Mouse (Mus musculus): ENCODE measurements around the gene Mis12.

Mis12 gene

GRCm38 (mm10) chr11:71019201-71020068, at the start of gene Mis12, which contains the start of gene Derl2:
Gene Mis12, plus strand, starts transcription at chr11:71019611.
Gene Derl2, minus strand, starts transcription at chr11:71019841.
- in situ Hi-C loops (cut with MboI, MseI), result loop anchor here (5.0 to 25.0 kb wide), 3 partner anchors 887 to 1418 kb away; partner anchors contain the start of genes Aipl1, Ggt6, Mgl2 and Mybbp1a

- in situ Hi-C loops (cut with MboI, MseI), result no loop called here
These were observed 49.4 kb upstream of the Mis12 start, which contains the start of the genes Nup88 and Rpain for GRCm38 (mm10) chr11:70969821-70970559. Gene Nup88, minus strand, starts transcription at chr11:70969973. Gene Rpain, plus strand, starts transcription at chr11:70970213.

GRCm38 (mm10) chr11:70970560-70971540, 48.6 kb upstream of the Mis12 start:
- in situ Hi-C loops (cut with MboI, MseI), result no loop called here

DNA sequence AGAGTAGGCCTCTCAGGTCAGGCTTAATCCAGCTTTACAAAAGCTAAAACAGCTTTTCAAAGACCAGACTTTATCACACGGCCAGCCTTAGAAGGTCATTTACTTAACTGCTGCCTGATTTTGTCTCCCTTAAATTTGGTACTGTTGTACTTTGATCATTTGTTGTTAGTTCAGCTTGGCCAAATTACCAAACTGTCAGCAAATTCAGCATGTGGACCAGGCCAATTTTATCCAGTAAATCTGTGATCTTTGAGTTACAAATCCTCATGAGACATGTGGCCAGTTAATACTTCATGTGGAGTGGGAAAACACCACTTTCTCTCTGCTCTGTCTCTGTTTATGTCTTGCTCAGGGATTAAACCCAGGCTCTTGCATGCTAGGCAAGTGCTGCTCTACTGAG, 46.8 kb upstream of the Mis12 start:
- in situ Hi-C loops (cut with MboI, MseI), result no loop called here

DNA sequence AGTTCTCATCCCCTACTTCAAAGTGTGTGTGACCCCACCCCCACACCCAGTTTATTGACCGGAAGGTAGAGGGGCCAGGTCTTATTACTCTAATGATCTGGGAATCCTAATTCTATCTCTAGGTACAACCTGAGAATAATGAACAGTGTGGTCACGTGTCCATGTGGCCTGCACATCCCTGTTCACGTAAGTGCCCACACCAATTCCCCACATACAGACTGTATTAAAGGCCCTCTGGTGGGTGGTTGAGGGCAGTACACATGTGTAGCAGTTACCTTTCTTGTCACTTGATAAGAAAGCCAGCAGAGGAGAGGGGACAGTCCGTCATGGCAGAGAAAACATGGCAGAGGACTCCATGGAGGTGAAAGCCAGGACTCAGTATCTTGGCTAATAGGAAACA, 45.5 kb upstream of the Mis12 start:
- in situ Hi-C loops (cut with MboI, MseI), result no loop called here

GRCm38 (mm10) chr11:70975193-70975592, 44.2 kb upstream of the Mis12 start:
- in situ Hi-C loops (cut with MboI, MseI), result no loop called here

- in situ Hi-C loops (cut with MboI, MseI), result no loop called here
These were observed 42.1 kb upstream of the Mis12 start for GRCm38 (mm10) chr11:70977293-70977692.

- in situ Hi-C loops (cut with MboI, MseI), result no loop called here
These were observed 39.2 kb upstream of the Mis12 start for GRCm38 (mm10) chr11:70980232-70980631.

- in situ Hi-C loops (cut with MboI, MseI), result no loop called here
These were observed 38.5 kb upstream of the Mis12 start for GRCm38 (mm10) chr11:70980751-70981510.

DNA sequence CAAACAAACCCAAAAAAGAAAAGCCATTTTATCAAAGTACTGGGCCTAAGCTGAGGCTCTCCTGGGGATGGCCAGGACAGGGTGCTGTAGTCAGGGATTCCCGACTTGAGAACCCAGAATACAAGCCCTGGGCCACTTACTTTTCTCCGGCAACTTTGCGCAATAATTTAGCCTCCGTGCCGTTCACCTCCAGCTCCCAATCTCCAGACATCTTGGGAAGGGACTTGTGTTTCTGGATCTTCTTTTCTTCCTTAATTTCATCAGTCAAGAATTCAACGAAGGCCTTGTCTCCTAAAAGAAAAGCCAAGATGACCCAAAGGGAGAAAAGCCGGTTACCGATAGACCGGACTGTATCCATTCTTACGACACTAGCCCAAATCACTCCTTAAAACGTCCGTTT, 37.4 kb upstream of the Mis12 start:
- in situ Hi-C loops (cut with MboI, MseI), result no loop called here

DNA sequence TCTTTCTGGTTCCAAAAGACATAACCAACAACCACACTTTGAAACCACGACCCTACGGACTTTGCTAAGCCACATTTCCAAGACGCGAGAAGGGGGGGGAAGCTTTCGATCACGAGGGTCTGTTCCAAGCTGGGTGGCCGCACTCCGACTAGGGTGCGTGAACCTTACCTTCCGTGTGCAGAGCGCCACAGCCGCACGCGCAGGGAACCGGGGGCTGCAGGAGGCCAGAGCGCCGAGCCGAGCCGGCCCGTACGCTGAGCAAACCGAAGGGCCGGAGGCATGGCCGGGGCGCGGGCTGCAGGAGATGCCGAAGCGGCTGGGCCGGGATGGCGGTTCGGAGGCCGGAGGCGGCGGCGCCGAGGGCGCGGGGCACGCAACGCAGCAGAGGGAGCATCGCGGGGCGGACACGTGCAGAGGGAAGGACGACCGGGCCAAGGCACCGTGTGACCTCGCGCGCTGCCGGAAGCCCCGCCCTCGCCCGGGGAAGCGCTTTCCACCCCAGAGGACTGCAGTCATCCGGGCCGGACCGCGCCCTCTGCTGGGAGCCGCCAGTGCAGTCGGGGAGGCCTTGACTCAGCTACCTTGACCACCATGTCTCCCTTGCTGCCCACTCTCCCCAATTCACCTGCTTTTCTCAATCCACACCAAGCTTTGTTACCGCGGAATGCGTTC, 36.7 kb upstream of the Mis12 start, which contains the start of gene C1qbp:
TSS of gene C1qbp (minus strand) at position 470 of the 672 bp plus-strand sequence.
- in situ Hi-C loops (cut with MboI, MseI), result no loop called here

GRCm38 (mm10) chr11:71001167-71001566, 18.2 kb upstream of the Mis12 start:
- in situ Hi-C loops (cut with MboI, MseI), result loop anchor here (25.0 kb wide), 2 partner anchors 1036 to 1436 kb away; partner anchors contain the start of genes Aipl1, Ggt6, Mybbp1a and Pimreg

- in situ Hi-C loops (cut with MboI, MseI), result loop anchor here (25.0 kb wide), 2 partner anchors 1034 to 1434 kb away; partner anchors contain the start of genes Aipl1, Ggt6, Mybbp1a and Pimreg
These were observed 15.6 kb upstream of the Mis12 start for GRCm38 (mm10) chr11:71003611-71004315.

GRCm38 (mm10) chr11:71004316-71004773, 15.1 kb upstream of the Mis12 start, which contains the start of gene Dhx33:
Gene Dhx33, minus strand, starts transcription at chr11:71004437.
- in situ Hi-C loops (cut with MboI, MseI), result loop anchor here (25.0 kb wide), 2 partner anchors 1033 to 1433 kb away; partner anchors contain the start of genes Aipl1, Ggt6, Mybbp1a and Pimreg

- in situ Hi-C loops (cut with MboI, MseI), result loop anchor here (25.0 kb wide), 2 partner anchors 1032 to 1432 kb away; partner anchors contain the start of genes Aipl1, Ggt6, Mybbp1a and Pimreg
These were observed 14.4 kb upstream of the Mis12 start for GRCm38 (mm10) chr11:71005046-71005445.

- in situ Hi-C loops (cut with MboI, MseI), result loop anchor here (25.0 kb wide), 2 partner anchors 1030 to 1430 kb away; partner anchors contain the start of genes Aipl1, Ggt6, Mybbp1a and Pimreg
These were observed 12.4 kb upstream of the Mis12 start for GRCm38 (mm10) chr11:71007026-71007425.

GRCm38 (mm10) chr11:71007831-71008230, 11.6 kb upstream of the Mis12 start:
- in situ Hi-C loops (cut with MboI, MseI), result loop anchor here (25.0 kb wide), 2 partner anchors 1029 to 1429 kb away; partner anchors contain the start of genes Aipl1, Ggt6, Mybbp1a and Pimreg

DNA sequence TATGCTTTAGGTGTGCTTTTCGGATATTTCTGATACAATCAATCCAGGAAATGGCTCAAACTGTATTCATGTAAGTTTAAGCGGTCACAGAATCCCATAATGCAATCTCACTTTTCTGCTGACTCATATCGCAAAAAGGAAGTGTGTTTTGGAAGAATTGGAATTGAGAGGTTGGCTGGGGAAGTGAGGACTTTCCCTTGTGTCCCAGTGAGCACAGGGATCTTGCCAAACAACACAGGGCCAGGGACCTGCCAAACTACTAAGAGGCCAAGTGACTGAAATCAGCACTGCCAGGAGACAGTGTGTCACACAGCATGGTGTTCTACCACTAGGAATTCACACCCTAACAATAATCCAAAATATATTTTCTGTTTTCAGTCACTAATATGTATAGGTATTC, 11.1 kb upstream of the Mis12 start:
- in situ Hi-C loops (cut with MboI, MseI), result loop anchor here (25.0 kb wide), 2 partner anchors 1029 to 1429 kb away; partner anchors contain the start of genes Aipl1, Ggt6, Mybbp1a and Pimreg
